Comparison of ENCODE assay signal across 7 mouse cellular contexts in the genomic region with DNA sequence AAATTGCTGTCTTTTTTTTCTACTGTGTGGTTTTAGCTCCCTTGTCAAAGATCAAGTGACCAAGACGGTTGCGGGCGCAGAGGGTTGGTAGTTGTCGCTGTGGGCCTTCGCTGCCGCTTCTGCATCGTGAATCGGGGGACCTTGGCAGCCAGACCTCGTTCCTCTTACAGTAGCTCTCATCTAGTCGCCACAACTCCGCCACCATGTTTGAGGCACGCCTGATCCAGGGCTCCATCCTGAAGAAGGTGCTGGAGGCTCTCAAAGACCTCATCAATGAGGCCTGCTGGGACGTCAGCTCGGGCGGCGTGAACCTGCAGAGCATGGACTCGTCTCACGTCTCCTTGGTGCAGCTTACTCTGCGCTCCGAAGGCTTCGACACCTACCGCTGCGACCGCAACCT.
A peak's percentile ranks its signal among the peaks of the same experiment; 100 is the strongest.
DNase-seq lines count a peak whose midpoint lies in the region; ATAC-seq lines count a peak whose summit lies in the region.
"Not testable (repeated sequence)": the region's sequence is repeated elsewhere in the genome, so short reads cannot be mapped to it uniquely, and the experiment has no call there.

No protein-coding gene starts in this region.

- peak; percentile 5 for DNase-seq in adrenal gland, postnatal 25 days
- peak; percentile 7 for DNase-seq in heart, adult 8-10 months (ENCODE audit: low spot score)
- DNase-seq in kidney, postnatal 4 days = peak; percentile 26 to 44
- peak; percentile 0 to 20 for DNase-seq in left cerebral cortex, postnatal 10 days (ENCODE audit: extremely low spot score in 1 of 2, low spot score in 2 of 2)
- peak; percentile 13 to 31 for DNase-seq in natural killer cell, adult 2 months (ENCODE audit: low spot score in 2 of 2)
- DNase-seq in testis, postnatal 10 days (ENCODE audit: low spot score) = peak; percentile 40

- peak; percentile 97 for ATAC-seq in erythroid progenitor cell, adult 5-6 weeks (replicated peaks; ENCODE audit: low FRiP score, poor library complexity, severe bottlenecking)

- intact Hi-C loops in left cerebral cortex, postnatal 10 days (cut with DNase I) = not testable (repeated sequence)

Comparison
In these comparisons a context has a peak if more than half of its experiments do, and no peak if none do; other contexts are left out.
1. Peak in every context shown above with its lines: DNase-seq and ATAC-seq.